Mouse (Mus musculus): ENCODE results near the gene Cux2. TPM values are rescaled to one million over a fixed set of nuclear protein-coding genes. Genes with fewer than 3 reads are reported as not detected.

Gene Cux2
- polyA plus RNA-seq, 1 experiment, result 0.62 TPM

DNA sequence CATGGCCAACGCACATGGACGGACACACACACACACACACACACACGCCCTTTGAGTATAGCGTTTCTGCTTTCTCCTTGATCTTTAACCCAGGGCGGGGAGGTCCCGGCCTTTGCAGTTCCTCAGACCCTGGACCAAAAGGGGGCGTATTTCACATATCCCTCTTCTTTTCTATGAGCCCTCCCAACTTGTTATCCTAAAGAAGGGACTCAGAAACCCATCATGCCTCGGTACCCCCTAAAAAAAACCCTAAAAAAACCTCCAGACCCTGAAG is 867 bp upstream of the Cux2 start:
- Histone ChIP-seq H3K27me3 (ENCODE audit: control insufficient read depth, insufficient read depth, insufficient read length) (peaks cover 59% of the 10 kb centered on the region), H3K4me3 (no peak overlapping the region)

GRCm38 (mm10) chr5:122049664-122050016 is 262 bp downstream of the Cux2 start:
- no peaks in the 10 kb centered on the region for H3K79me2 ChIP-seq (ENCODE audit: control insufficient read depth, insufficient read depth)
- H3K4me3 ChIP-seq, result no peak overlapping the region
- peak overlapping the region; percentile 62 for H3K4me2 ChIP-seq (ENCODE audit: low read depth)
- H3K27me3 ChIP-seq (ENCODE audit: control insufficient read depth, insufficient read depth, insufficient read length), result peaks cover 56% of the 10 kb centered on the region
- TF ChIP-seq CEBPB (IDR thresholded peaks at IDR 0.05; ENCODE audit: insufficient read depth, poor library complexity, severe bottlenecking) (no peak), E2F4 (IDR thresholded peaks at IDR 0.05; ENCODE audit: insufficient read depth) (no peak), USF1 (IDR thresholded peaks at IDR 0.05; ENCODE audit: low read depth) (no peak), SRF (IDR thresholded peaks at IDR 0.05; ENCODE audit: control insufficient read depth, insufficient read length, low read depth) (no peak), MYOG (IDR thresholded peaks at IDR 0.05; ENCODE audit: control insufficient read depth in 1 of 3, insufficient read depth in 1 of 3, insufficient read length in 2 of 3, low read depth in 2 of 3) (no peak), POLR2A (IDR thresholded peaks at IDR 0.05; ENCODE audit: insufficient read length, low read depth) (no peak), REST (IDR thresholded peaks at IDR 0.05; ENCODE audit: insufficient read depth, insufficient read length) (no peak), TCF12 (IDR thresholded peaks at IDR 0.05; ENCODE audit: insufficient read depth, poor library complexity, severe bottlenecking) (no peak)
- no peaks in the 10 kb centered on the region for H3K36me3 ChIP-seq (ENCODE audit: control insufficient read depth, insufficient read depth)
- H3ac ChIP-seq (ENCODE audit: control insufficient read depth, insufficient read length), result peak overlapping the region; percentile 74

More for the DNA sequence above, 867 bp upstream of the Cux2 start:
- H3K79me2 ChIP-seq (ENCODE audit: control insufficient read depth, insufficient read depth), result no peaks in the 10 kb centered on the region
- H3ac ChIP-seq (ENCODE audit: control insufficient read depth, insufficient read length), result no peak overlapping the region
- TF ChIP-seq USF1 (IDR thresholded peaks at IDR 0.05; ENCODE audit: low read depth) (no peak), TCF12 (IDR thresholded peaks at IDR 0.05; ENCODE audit: insufficient read depth, poor library complexity, severe bottlenecking) (no peak), MYOD1 (IDR thresholded peaks at IDR 0.05; ENCODE audit: control insufficient read depth in 1 of 3, insufficient read length in 2 of 3, low read depth in 2 of 3) (no peak), TCF3 (IDR thresholded peaks at IDR 0.05; ENCODE audit: insufficient read length, low read depth) (no peak), REST (IDR thresholded peaks at IDR 0.05; ENCODE audit: insufficient read depth, insufficient read length) (no peak), CEBPB (IDR thresholded peaks at IDR 0.05; ENCODE audit: insufficient read depth, poor library complexity, severe bottlenecking) (no peak), POLR2AphosphoS2 (IDR thresholded peaks at IDR 0.05; ENCODE audit: insufficient read length, low read depth) (no peak), SRF (IDR thresholded peaks at IDR 0.05; ENCODE audit: control insufficient read depth, insufficient read length, low read depth) (no peak), E2F4 (IDR thresholded peaks at IDR 0.05; ENCODE audit: insufficient read depth) (no peak), POLR2A (IDR thresholded peaks at IDR 0.05; ENCODE audit: insufficient read length, low read depth) (no peak), MAX (IDR thresholded peaks at IDR 0.05; ENCODE audit: low read depth) (no peak), MYOG (IDR thresholded peaks at IDR 0.05; ENCODE audit: control insufficient read depth in 1 of 3, insufficient read depth in 1 of 3, insufficient read length in 2 of 3, low read depth in 2 of 3) (no peak)
- H3K4me2 ChIP-seq (ENCODE audit: low read depth), result no peak overlapping the region
- no peaks in the 10 kb centered on the region for H3K36me3 ChIP-seq (ENCODE audit: control insufficient read depth, insufficient read depth)

GRCm38 (mm10) chr5:122048686-122049663 is 927 bp downstream of the Cux2 start:
- no peak for TF ChIP-seq TCF3 (IDR thresholded peaks at IDR 0.05; ENCODE audit: insufficient read length, low read depth)
- no peak for TF ChIP-seq POLR2A (IDR thresholded peaks at IDR 0.05; ENCODE audit: insufficient read length, low read depth)
- no peak for TF ChIP-seq E2F4 (IDR thresholded peaks at IDR 0.05; ENCODE audit: insufficient read depth)
- no peak for TF ChIP-seq REST (IDR thresholded peaks at IDR 0.05; ENCODE audit: insufficient read depth, insufficient read length)
- no peak for TF ChIP-seq SRF (IDR thresholded peaks at IDR 0.05; ENCODE audit: control insufficient read depth, insufficient read length, low read depth)
- no peak for TF ChIP-seq MAX (IDR thresholded peaks at IDR 0.05; ENCODE audit: low read depth)
- TF ChIP-seq USF1 (IDR thresholded peaks at IDR 0.05; ENCODE audit: low read depth), result no peak
- no peak for TF ChIP-seq TCF12 (IDR thresholded peaks at IDR 0.05; ENCODE audit: insufficient read depth, poor library complexity, severe bottlenecking)
- no peak for TF ChIP-seq MYOG (IDR thresholded peaks at IDR 0.05; ENCODE audit: control insufficient read depth in 1 of 3, insufficient read depth in 1 of 3, insufficient read length in 2 of 3, low read depth in 2 of 3)
- TF ChIP-seq POLR2AphosphoS2 (IDR thresholded peaks at IDR 0.05; ENCODE audit: insufficient read length, low read depth), result no peak
- no peak for TF ChIP-seq CEBPB (IDR thresholded peaks at IDR 0.05; ENCODE audit: insufficient read depth, poor library complexity, severe bottlenecking)
- no peak for TF ChIP-seq MYOD1 (IDR thresholded peaks at IDR 0.05; ENCODE audit: control insufficient read depth in 1 of 3, insufficient read length in 2 of 3, low read depth in 2 of 3)
- Histone ChIP-seq H3ac (ENCODE audit: control insufficient read depth, insufficient read length) (peak overlapping the region; percentile 74), H3K79me2 (ENCODE audit: control insufficient read depth, insufficient read depth) (no peaks in the 10 kb centered on the region), H3K4me2 (ENCODE audit: low read depth) (peak overlapping the region; percentile 62), H3K4me3 (no peak overlapping the region), H3K36me3 (ENCODE audit: control insufficient read depth, insufficient read depth) (no peaks in the 10 kb centered on the region), H3K27me3 (ENCODE audit: control insufficient read depth, insufficient read depth, insufficient read length) (peaks cover 56% of the 10 kb centered on the region)

DNA sequence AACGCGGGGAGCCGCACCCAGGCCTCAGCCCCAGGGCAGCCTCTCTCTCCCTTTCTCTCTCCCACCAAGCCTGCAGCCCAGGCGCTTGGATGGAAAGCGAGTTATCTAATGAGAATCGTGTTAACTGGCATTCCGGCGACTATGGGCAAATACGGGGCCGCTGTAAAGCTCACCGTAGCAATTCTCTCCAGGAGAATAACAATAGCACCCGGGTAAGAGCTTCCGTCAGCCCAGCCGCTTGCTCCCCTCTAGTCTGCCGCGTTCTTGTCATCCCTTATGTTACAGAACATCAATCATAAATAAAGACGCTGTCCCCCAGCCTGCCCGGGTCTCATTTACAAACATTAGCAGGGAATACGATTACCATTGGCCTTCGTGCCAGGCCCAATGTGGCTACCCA is 1.6 kb downstream of the Cux2 start:
- H3K36me3 ChIP-seq (ENCODE audit: control insufficient read depth, insufficient read depth), result no peaks in the 10 kb centered on the region
- H3ac ChIP-seq (ENCODE audit: control insufficient read depth, insufficient read length), result no peak overlapping the region
- H3K79me2 ChIP-seq (ENCODE audit: control insufficient read depth, insufficient read depth), result no peaks in the 10 kb centered on the region
- H3K27me3 ChIP-seq (ENCODE audit: control insufficient read depth, insufficient read depth, insufficient read length), result peaks cover 57% of the 10 kb centered on the region
- TF ChIP-seq POLR2AphosphoS2 (IDR thresholded peaks at IDR 0.05; ENCODE audit: insufficient read length, low read depth) (no peak), TCF12 (IDR thresholded peaks at IDR 0.05; ENCODE audit: insufficient read depth, poor library complexity, severe bottlenecking) (no peak), SRF (IDR thresholded peaks at IDR 0.05; ENCODE audit: control insufficient read depth, insufficient read length, low read depth) (no peak), POLR2A (IDR thresholded peaks at IDR 0.05; ENCODE audit: insufficient read length, low read depth) (no peak)
- no peak overlapping the region for H3K4me2 ChIP-seq (ENCODE audit: low read depth)
- no peak overlapping the region for H3K4me3 ChIP-seq

Data from myocyte (in vitro differentiated cells).